Mouse (Mus musculus): Measurements from ENCODE around the gene Amn.

DNA sequence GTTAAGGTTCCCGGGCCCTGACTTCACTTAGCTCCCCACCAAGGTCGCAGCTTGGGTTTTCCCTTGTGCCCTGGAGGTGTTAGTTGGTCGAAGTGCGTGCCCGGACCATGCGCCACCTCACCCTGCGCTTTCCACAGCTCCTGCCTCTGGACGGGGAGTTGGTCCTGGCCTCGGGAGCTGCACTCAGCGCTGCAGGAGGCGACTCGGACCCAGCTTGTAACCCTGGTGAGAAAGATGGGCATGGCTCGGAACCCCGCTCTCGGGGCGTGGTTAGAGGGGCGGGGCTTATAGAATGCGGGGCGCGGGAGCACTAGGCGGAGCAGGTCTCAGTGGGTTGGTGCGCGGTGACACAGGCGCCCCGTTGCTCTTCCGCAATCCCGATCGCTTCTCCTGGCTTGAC, 3.1 kb downstream of the Amn start:
- no peak for TF ChIP-seq CTCF (conservative IDR thresholded peaks at IDR 0.05; ENCODE audit: insufficient read depth, insufficient read length, low read depth, low read length)
- no peak for TF ChIP-seq POLR2A (IDR thresholded peaks at IDR 0.05; ENCODE audit: low read depth, low read length)
